Mouse (Mus musculus): Measurements from ENCODE around the gene Slc44a2. TPM values are rescaled to one million over a fixed set of nuclear protein-coding genes. Genes with fewer than 3 reads are reported as not detected.
"Not testable (repeated sequence)": the region's sequence is repeated elsewhere in the genome, so short reads cannot be mapped to it uniquely, and the experiment has no call there.

The Slc44a2 gene
- polyA plus RNA-seq, 1 experiment from 2014 or later, result 79.9 TPM

DNA sequence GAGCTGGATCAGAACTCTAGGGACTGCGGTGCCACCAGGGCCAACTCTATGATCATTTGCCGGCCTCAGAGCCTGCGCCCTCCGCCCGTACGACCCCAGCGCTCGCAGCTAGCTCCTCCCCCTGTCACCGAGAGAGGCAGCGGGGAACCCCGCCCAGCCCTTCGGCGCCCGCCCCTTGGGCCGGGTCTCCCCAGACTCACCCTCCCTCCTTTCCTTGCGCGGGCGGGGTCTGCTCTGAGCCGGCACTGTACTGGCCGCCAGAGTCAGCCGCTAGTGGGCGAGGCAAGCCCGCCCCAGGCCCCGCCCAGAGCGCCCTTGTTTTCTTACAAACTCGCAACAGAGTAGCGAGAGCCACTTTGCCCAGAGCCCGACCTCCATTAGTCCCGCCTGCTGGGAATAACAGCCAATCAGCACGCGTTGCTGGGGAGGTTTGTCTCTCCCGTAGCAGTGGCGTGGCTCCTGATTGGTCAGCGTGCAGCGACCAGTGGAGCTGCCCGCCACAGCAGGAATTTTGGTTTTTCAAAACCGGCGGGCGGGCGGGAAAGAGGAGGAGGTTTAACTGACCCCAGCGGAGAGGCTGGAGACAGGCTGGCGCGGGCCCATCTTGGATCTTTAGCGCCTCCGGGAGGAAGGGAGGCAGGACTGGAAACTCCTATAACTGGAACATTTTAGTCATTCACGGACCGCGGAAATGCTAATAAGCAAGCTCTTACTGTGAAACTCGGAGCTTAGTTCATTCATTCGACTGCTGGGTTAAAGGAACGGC, 29.3 kb upstream of the Slc44a2 start, which contains the start of gene Cdkn2d:
Gene Cdkn2d, minus strand, starts transcription at position 386 of the 766 bp plus-strand sequence.
- DNase-seq (ENCODE audit: low spot score), result peak; percentile 100
- WGBS, result under 1% methylated on average over 51 of the region's 51 CpGs
- H3K36me3 ChIP-seq (ENCODE audit: control insufficient read depth, insufficient read depth, low read length), result no peaks in the 10 kb centered on the region

DNA sequence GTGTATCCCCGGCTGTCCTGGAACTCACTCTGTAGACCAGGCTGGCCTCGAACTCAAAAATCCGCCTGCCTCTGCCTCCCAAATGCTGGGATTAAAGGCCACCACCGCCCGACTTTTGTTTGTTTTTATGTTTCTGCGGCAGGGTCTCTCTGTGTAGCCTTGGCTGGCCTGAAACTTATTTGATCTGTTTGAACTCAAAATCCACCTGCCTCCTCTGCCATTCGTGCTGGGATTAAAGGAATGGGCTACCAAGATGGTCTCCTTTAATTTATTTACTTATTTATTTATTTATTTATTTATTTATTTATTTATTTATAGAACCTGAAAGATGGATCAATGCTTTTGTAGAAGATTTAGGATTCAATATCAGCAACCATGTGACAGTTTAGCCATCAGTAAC, 28.6 kb upstream of the Slc44a2 start:
- H3K27me3 ChIP-seq (ENCODE audit: control insufficient read depth, insufficient read depth, low read length); ATAC-seq (ENCODE audit: insufficient number of reproducible peaks, low FRiP score, low TSS enrichment, low read depth); H3K9me3 ChIP-seq (ENCODE audit: control insufficient read depth, low read length); H3K36me3 ChIP-seq (ENCODE audit: control insufficient read depth, insufficient read depth, low read length); H3K4me1 ChIP-seq (ENCODE audit: control insufficient read depth, insufficient read depth, low read length): not testable (repeated sequence)
- peak overlapping the region; percentile 58 for H3K4me3 ChIP-seq (ENCODE audit: low read depth, low read length)
- DNase-seq (ENCODE audit: low spot score), result peak; percentile 41
- H3K27ac ChIP-seq (replicated peaks; ENCODE audit: low read depth, low read length), result peak overlapping the region; percentile 78
- H3K4me2 ChIP-seq (ENCODE audit: low read depth, severe bottlenecking), result peak overlapping the region; percentile 46
- H3K9ac ChIP-seq (ENCODE audit: low read length), result peak overlapping the region; percentile 63; the same call in 1 of the 2 replicates
- 22% methylated on average over 7 of the region's 7 CpGs for WGBS

More for the DNA sequence above, 29.3 kb upstream of the Slc44a2 start, which contains the start of gene Cdkn2d:
- Histone ChIP-seq H3K27ac (replicated peaks; ENCODE audit: low read depth, low read length) (peak within 1 kb of the TSS; percentile 78), H3K4me1 (ENCODE audit: control insufficient read depth, insufficient read depth, low read length) (peaks cover 12% of the 10 kb centered on the region), H3K4me3 (ENCODE audit: low read depth, low read length) (peak within 1 kb of the TSS; percentile 58), H3K9ac (ENCODE audit: low read length) (peak within 1 kb of the TSS; percentile 63), H3K27me3 (ENCODE audit: control insufficient read depth, insufficient read depth, low read length) (no peaks in the 10 kb centered on the region), H3K9me3 (ENCODE audit: control insufficient read depth, low read length) (no peaks in the 10 kb centered on the region), H3K4me2 (ENCODE audit: low read depth, severe bottlenecking) (peak within 1 kb of the TSS; percentile 60)
- ATAC-seq (ENCODE audit: insufficient number of reproducible peaks, low FRiP score, low TSS enrichment, low read depth), result peak; percentile 97

DNA sequence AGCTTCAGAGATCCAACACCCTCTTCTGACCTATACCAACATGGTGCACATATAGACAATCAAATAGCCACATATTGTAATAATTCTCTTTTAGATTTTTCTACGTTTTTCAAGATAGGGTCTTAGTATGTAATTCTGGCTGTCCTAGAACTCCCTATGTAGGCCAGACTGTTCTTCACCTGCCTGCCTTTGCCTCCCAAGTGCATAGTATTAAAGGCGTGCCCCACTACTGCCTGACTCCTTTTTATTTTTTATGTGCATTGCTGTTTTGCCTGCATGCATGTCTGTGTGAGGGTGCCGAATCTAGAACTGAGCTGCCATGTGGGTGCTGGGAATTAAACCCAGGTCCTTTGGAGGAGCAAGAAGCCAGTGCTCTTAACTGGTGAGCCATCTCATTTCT, 28.2 kb upstream of the Slc44a2 start:
- no peak overlapping the region for H3K4me3 ChIP-seq (ENCODE audit: low read depth, low read length)
- no peaks in the 10 kb centered on the region for H3K36me3 ChIP-seq (ENCODE audit: control insufficient read depth, insufficient read depth, low read length)
- no peak overlapping the region for H3K27ac ChIP-seq (replicated peaks; ENCODE audit: low read depth, low read length)
- H3K27me3 ChIP-seq (ENCODE audit: control insufficient read depth, insufficient read depth, low read length), result no peaks in the 10 kb centered on the region
- ATAC-seq (ENCODE audit: insufficient number of reproducible peaks, low FRiP score, low TSS enrichment, low read depth), result no peak
- no peaks in the 10 kb centered on the region for H3K9me3 ChIP-seq (ENCODE audit: control insufficient read depth, low read length)
- WGBS, result 87% methylated on average over 3 of the region's 3 CpGs
- no peak for DNase-seq (ENCODE audit: low spot score)
- H3K4me1 ChIP-seq (ENCODE audit: control insufficient read depth, insufficient read depth, low read length), result peaks cover 6% of the 10 kb centered on the region
- no peak overlapping the region for H3K4me2 ChIP-seq (ENCODE audit: low read depth, severe bottlenecking)
- H3K9ac ChIP-seq (ENCODE audit: low read length), result no peak overlapping the region

GRCm38 (mm10) chr9:21299014-21299413, 21.5 kb upstream of the Slc44a2 start:
- DNase-seq (ENCODE audit: low spot score) (no peak), ATAC-seq (ENCODE audit: insufficient number of reproducible peaks, low FRiP score, low TSS enrichment, low read depth) (no peak)
- H3K9ac ChIP-seq (ENCODE audit: low read length), result no peak overlapping the region
- no peaks in the 10 kb centered on the region for H3K27me3 ChIP-seq (ENCODE audit: control insufficient read depth, insufficient read depth, low read length)
- no peaks in the 10 kb centered on the region for H3K36me3 ChIP-seq (ENCODE audit: control insufficient read depth, insufficient read depth, low read length)
- 85% methylated on average over 10 of the region's 10 CpGs for WGBS
- no peaks in the 10 kb centered on the region for H3K4me1 ChIP-seq (ENCODE audit: control insufficient read depth, insufficient read depth, low read length)
- H3K27ac ChIP-seq (replicated peaks; ENCODE audit: low read depth, low read length), result no peak overlapping the region
- H3K9me3 ChIP-seq (ENCODE audit: control insufficient read depth, low read length), result no peaks in the 10 kb centered on the region
- no peak overlapping the region for H3K4me3 ChIP-seq (ENCODE audit: low read depth, low read length)
- no peak overlapping the region for H3K4me2 ChIP-seq (ENCODE audit: low read depth, severe bottlenecking)

DNA sequence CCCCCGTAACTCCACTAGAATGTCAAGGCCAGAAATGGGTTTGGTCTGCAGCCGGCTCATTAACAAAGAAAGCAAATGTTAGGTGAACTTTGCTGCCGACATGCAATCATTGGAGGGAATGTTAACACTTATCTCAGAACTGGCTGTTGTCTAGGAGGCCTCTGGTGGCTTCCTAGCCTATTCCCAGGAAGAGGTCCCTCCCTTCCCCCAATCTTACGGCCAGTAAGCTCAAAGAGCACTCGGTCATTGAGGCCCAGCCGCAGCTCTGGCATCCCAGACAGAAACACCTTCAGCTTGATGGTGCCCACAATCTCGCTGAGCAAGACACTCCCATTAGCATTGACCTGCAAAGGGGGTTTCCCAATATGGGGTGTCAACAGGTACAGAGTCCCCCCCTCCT, 15.4 kb upstream of the Slc44a2 start:
- DNase-seq (ENCODE audit: low spot score), result no peak
- H3K27ac ChIP-seq (replicated peaks; ENCODE audit: low read depth, low read length), result no peak overlapping the region
- no peak overlapping the region for H3K4me2 ChIP-seq (ENCODE audit: low read depth, severe bottlenecking)
- WGBS, result 85% methylated on average over 7 of the region's 7 CpGs
- no peaks in the 10 kb centered on the region for H3K9me3 ChIP-seq (ENCODE audit: control insufficient read depth, low read length)
- H3K4me1 ChIP-seq (ENCODE audit: control insufficient read depth, insufficient read depth, low read length), result no peaks in the 10 kb centered on the region
- no peaks in the 10 kb centered on the region for H3K27me3 ChIP-seq (ENCODE audit: control insufficient read depth, insufficient read depth, low read length)
- H3K36me3 ChIP-seq (ENCODE audit: control insufficient read depth, insufficient read depth, low read length), result no peaks in the 10 kb centered on the region
- no peak overlapping the region for H3K9ac ChIP-seq (ENCODE audit: low read length)
- no peak overlapping the region for H3K4me3 ChIP-seq (ENCODE audit: low read depth, low read length)
- ATAC-seq (ENCODE audit: insufficient number of reproducible peaks, low FRiP score, low TSS enrichment, low read depth), result no peak

- Histone ChIP-seq H3K4me1 (ENCODE audit: control insufficient read depth, insufficient read depth, low read length) (no peaks in the 10 kb centered on the region), H3K27me3 (ENCODE audit: control insufficient read depth, insufficient read depth, low read length) (peaks cover 18% of the 10 kb centered on the region), H3K27ac (replicated peaks; ENCODE audit: low read depth, low read length) (no peak overlapping the region), H3K4me3 (ENCODE audit: low read depth, low read length) (no peak overlapping the region), H3K9ac (ENCODE audit: low read length) (no peak overlapping the region), H3K36me3 (ENCODE audit: control insufficient read depth, insufficient read depth, low read length) (no peaks in the 10 kb centered on the region), H3K4me2 (ENCODE audit: low read depth, severe bottlenecking) (no peak overlapping the region), H3K9me3 (ENCODE audit: control insufficient read depth, low read length) (no peaks in the 10 kb centered on the region)
- DNase-seq (ENCODE audit: low spot score), result no peak
- 62% methylated on average over 15 of the region's 15 CpGs for WGBS
- no peak for ATAC-seq (ENCODE audit: insufficient number of reproducible peaks, low FRiP score, low TSS enrichment, low read depth)
These were observed 11.3 kb upstream of the Slc44a2 start for GRCm38 (mm10) chr9:21309150-21309741.

DNA sequence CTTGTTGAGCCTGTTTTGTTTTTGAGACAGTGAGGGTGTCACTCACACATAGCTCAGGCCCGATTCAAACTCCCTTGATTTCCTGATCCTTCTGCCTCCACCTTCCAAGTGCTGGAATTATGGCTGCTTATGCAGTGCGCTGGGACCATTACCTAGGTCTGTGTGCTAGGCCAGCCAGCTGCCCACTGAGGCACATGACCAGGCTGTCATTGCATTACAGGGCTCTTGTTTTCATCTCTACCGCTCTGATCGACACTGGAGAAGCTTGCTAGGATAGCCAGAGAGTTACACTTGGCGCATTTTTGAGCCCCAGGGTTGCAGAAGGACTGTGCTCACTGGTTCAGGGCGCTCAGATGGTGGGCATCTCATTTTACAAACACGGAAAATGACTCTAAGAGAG, 8.8 kb upstream of the Slc44a2 start:
- Histone ChIP-seq H3K9me3 (ENCODE audit: control insufficient read depth, low read length) (no peaks in the 10 kb centered on the region), H3K4me2 (ENCODE audit: low read depth, severe bottlenecking) (no peak overlapping the region; the same call in 1 of the 2 replicates), H3K36me3 (ENCODE audit: control insufficient read depth, insufficient read depth, low read length) (no peaks in the 10 kb centered on the region), H3K9ac (ENCODE audit: low read length) (peak overlapping the region; percentile 12; the same call in 1 of the 2 replicates), H3K27ac (replicated peaks; ENCODE audit: low read depth, low read length) (no peak overlapping the region), H3K27me3 (ENCODE audit: control insufficient read depth, insufficient read depth, low read length) (peaks cover 18% of the 10 kb centered on the region), H3K4me3 (ENCODE audit: low read depth, low read length) (peak overlapping the region; percentile 20), H3K4me1 (ENCODE audit: control insufficient read depth, insufficient read depth, low read length) (no peaks in the 10 kb centered on the region)
- DNase-seq (ENCODE audit: low spot score), result no peak
- ATAC-seq (ENCODE audit: insufficient number of reproducible peaks, low FRiP score, low TSS enrichment, low read depth), result no peak
- WGBS, result 26% methylated on average over 7 of the region's 7 CpGs

- 10% methylated on average over 35 of the region's 35 CpGs for WGBS
- Histone ChIP-seq H3K27ac (replicated peaks; ENCODE audit: low read depth, low read length) (no peak within 1 kb of the TSS), H3K4me1 (ENCODE audit: control insufficient read depth, insufficient read depth, low read length) (no peaks in the 10 kb centered on the region), H3K9ac (ENCODE audit: low read length) (peak within 1 kb of the TSS; percentile 12; the same call in 1 of the 2 replicates), H3K4me2 (ENCODE audit: low read depth, severe bottlenecking) (peak within 1 kb of the TSS; percentile 28), H3K27me3 (ENCODE audit: control insufficient read depth, insufficient read depth, low read length) (peaks cover 18% of the 10 kb centered on the region), H3K4me3 (ENCODE audit: low read depth, low read length) (peak within 1 kb of the TSS; percentile 20), H3K36me3 (ENCODE audit: control insufficient read depth, insufficient read depth, low read length) (no peaks in the 10 kb centered on the region), H3K9me3 (ENCODE audit: control insufficient read depth, low read length) (no peaks in the 10 kb centered on the region)
- ATAC-seq (ENCODE audit: insufficient number of reproducible peaks, low FRiP score, low TSS enrichment, low read depth) (no peak), DNase-seq (ENCODE audit: low spot score) (peak; percentile 34)
These were observed 8.4 kb upstream of the Slc44a2 start, which contains the start of gene Ap1m2 for GRCm38 (mm10) chr9:21312134-21312533. TSS of gene Ap1m2 (minus strand) at chr9:21312337.
